Mouse (Mus musculus) ES-Bruce4 (cell line): ENCODE measurements around the gene Spata6. TPM values are rescaled to one million over a fixed set of nuclear protein-coding genes. Genes with fewer than 3 reads are reported as not detected.

ENCODE experiments used
- H3K27ac ChIP-seq: 2 replicates; pipeline ENCODE4 v1.5.1; 2012; ENCODE audit warnings: low read length, inconsistent platforms; ENCODE audit not compliant: insufficient read depth
- H3K27me3 ChIP-seq: 2 replicates; pipeline ENCODE4 v1.6.1; 2012; ENCODE audit warnings: mild to moderate bottlenecking, low read length, inconsistent platforms; ENCODE audit not compliant: control insufficient read depth, poor library complexity, insufficient read depth, severe bottlenecking
- H3K36me3 ChIP-seq: 2 replicates; pipeline ENCODE4 v1.6.1; 2012; ENCODE audit warnings: inconsistent platforms, mild to moderate bottlenecking, low read length, moderate library complexity; ENCODE audit not compliant: control insufficient read depth, poor library complexity, insufficient read depth, severe bottlenecking
- H3K4me1 ChIP-seq: one replicate; pipeline ENCODE4 v1.8.1; 2011; ENCODE audit warnings: low read length; ENCODE audit not compliant: control insufficient read depth, insufficient read depth
- H3K4me3 ChIP-seq: 2 replicates; pipeline ENCODE4 v1.5.1; 2011; ENCODE audit warnings: low read depth, mild to moderate bottlenecking, low read length
- H3K9ac ChIP-seq: 2 replicates; pipeline ENCODE4 v1.6.1; 2012; ENCODE audit warnings: low read depth, mild to moderate bottlenecking, inconsistent platforms; ENCODE audit not compliant: poor library complexity, severe bottlenecking
- H3K9me3 ChIP-seq: replicated peaks from 2 replicates; pipeline ENCODE4 v1.6.1; 2012; ENCODE audit warnings: mild to moderate bottlenecking, low read length, inconsistent platforms; ENCODE audit not compliant: control insufficient read depth, poor library complexity, insufficient read depth, severe bottlenecking
- CTCF ChIP-seq: IDR thresholded peaks from one replicate; pipeline ENCODE4 v1.8.1; 2011; ENCODE audit warnings: low read depth, low read length
- EP300 ChIP-seq: IDR thresholded peaks from 2 replicates; pipeline ENCODE4 v1.6.1; 2011; ENCODE audit warnings: low read depth, low read length; ENCODE audit not compliant: insufficient read depth
- POLR2A ChIP-seq: IDR thresholded peaks from one replicate; pipeline ENCODE4 v1.8.1; 2011; ENCODE audit warnings: low read length; ENCODE audit not compliant: insufficient read depth
- polyA plus RNA-seq: library from polyadenylated mRNA; stranded (reverse); fragments of >200 nt; gene quantifications from 2 replicates; pipeline ENCODE4 v1.2.4, GENCODE M21; 2011; ENCODE audit warnings: low read depth; ENCODE audit not compliant: missing spikeins, insufficient read depth, insufficient read length

Spata6 gene
- polyA plus RNA-seq, 1 experiment, result 29.5 TPM

DNA sequence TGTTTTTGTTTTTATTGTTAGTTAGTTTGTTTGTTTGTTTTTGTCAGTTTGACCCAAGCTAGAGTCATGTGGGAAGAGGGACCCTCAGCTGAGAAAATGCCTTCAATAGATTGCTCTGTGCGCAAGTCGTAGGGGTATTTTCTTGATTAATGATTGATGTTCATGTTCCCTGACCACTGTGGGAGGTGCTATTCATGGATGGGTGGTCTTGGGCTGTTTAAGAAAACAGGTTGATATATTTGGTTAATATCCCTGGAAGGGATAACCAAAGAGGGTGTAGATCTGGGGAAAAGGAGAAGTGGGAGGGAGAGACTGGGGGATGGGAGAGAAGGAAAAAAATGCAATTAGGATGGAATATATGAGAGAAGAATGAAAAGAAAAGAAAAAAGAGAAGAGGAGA lies 15.7 kb upstream of the Spata6 start:
- Histone ChIP-seq H3K4me1 (no peaks in the 10 kb centered on the region), H3K9ac (no peak overlapping the region), H3K27me3 (no peaks in the 10 kb centered on the region), H3K27ac (no peak overlapping the region), H3K36me3 (no peaks in the 10 kb centered on the region), H3K9me3 (no peaks in the 10 kb centered on the region), H3K4me3 (no peak overlapping the region)
- TF ChIP-seq POLR2A (no peak), EP300 (no peak), CTCF (no peak)

GRCm38 (mm10) chr4:111704975-111705374 lies 14.8 kb upstream of the Spata6 start:
- Histone ChIP-seq H3K9ac (no peak overlapping the region), H3K9me3 (no peaks in the 10 kb centered on the region), H3K4me1 (no peaks in the 10 kb centered on the region), H3K36me3 (no peaks in the 10 kb centered on the region), H3K4me3 (no peak overlapping the region), H3K27me3 (no peaks in the 10 kb centered on the region), H3K27ac (no peak overlapping the region)
- TF ChIP-seq CTCF, result no peak
- no peak for TF ChIP-seq EP300
- no peak for TF ChIP-seq POLR2A

- TF ChIP-seq CTCF (no peak), EP300 (no peak), POLR2A (no peak)
- Histone ChIP-seq H3K27ac (no peak overlapping the region), H3K4me3 (no peak overlapping the region), H3K9ac (no peak overlapping the region), H3K9me3 (no peaks in the 10 kb centered on the region), H3K27me3 (no peaks in the 10 kb centered on the region), H3K4me1 (no peaks in the 10 kb centered on the region), H3K36me3 (no peaks in the 10 kb centered on the region)
Observed at GRCm38 (mm10) chr4:111719296-111719695, 488 bp upstream of the Spata6 start.

- no peaks in the 10 kb centered on the region for H3K36me3 ChIP-seq
- TF ChIP-seq CTCF, result no peak
- no peak for TF ChIP-seq POLR2A
- TF ChIP-seq EP300, result no peak
- no peaks in the 10 kb centered on the region for H3K4me1 ChIP-seq
- peak overlapping the region; percentile 22 for H3K4me3 ChIP-seq
- no peaks in the 10 kb centered on the region for H3K9me3 ChIP-seq
- no peaks in the 10 kb centered on the region for H3K27me3 ChIP-seq
- H3K27ac ChIP-seq, result no peak overlapping the region
- peak overlapping the region; percentile 75 for H3K9ac ChIP-seq
Observed at GRCm38 (mm10) chr4:111720662-111721003, 849 bp downstream of the Spata6 start.

GRCm38 (mm10) chr4:111721121-111721840 lies 1.5 kb downstream of the Spata6 start:
- TF ChIP-seq POLR2A, result no peak
- TF ChIP-seq EP300, result no peak
- TF ChIP-seq CTCF, result no peak
- Histone ChIP-seq H3K9ac (no peak overlapping the region), H3K4me1 (no peaks in the 10 kb centered on the region), H3K9me3 (no peaks in the 10 kb centered on the region), H3K27ac (no peak overlapping the region), H3K36me3 (no peaks in the 10 kb centered on the region), H3K27me3 (no peaks in the 10 kb centered on the region), H3K4me3 (no peak overlapping the region)

DNA sequence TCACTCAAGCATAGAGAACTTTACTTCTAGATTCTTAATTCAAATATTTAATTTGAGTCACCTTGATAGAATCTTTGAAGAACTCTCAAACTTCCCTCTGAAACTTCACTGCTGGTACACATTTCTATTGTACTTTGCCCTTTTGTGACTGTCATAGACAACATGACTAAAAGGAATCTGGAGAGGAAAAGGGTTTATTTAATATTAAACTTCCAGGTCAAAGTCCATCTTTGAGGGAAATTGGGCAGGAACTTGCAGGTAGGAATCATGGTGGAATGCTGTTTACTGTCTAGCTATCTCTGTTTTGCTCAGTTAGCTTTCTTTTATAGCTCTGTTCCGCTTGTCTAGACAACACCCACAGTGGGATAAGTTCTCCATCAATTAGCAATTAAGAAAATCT lies 17.8 kb downstream of the Spata6 start:
- Histone ChIP-seq H3K9ac (no peak overlapping the region), H3K36me3 (no peaks in the 10 kb centered on the region), H3K4me3 (no peak overlapping the region), H3K27me3 (no peaks in the 10 kb centered on the region), H3K27ac (no peak overlapping the region), H3K4me1 (no peaks in the 10 kb centered on the region), H3K9me3 (no peaks in the 10 kb centered on the region)
- TF ChIP-seq EP300, result no peak
- TF ChIP-seq CTCF, result no peak
- TF ChIP-seq POLR2A, result no peak
